Mouse (Mus musculus) adrenal gland, postnatal 10 days (tissue): ENCODE measurements around the gene Tmem143. TPM values are rescaled to one million over a fixed set of nuclear protein-coding genes. Genes with fewer than 3 reads are reported as not detected.
"Not testable (repeated sequence)": the region's sequence is repeated elsewhere in the genome, so short reads cannot be mapped to it uniquely, and the experiment has no call there.

Experiments used
- DNase-seq: peaks from one replicate; pipeline ENCODE4 v3.0.0; 2021; ENCODE audit warnings: mixed read lengths
- total RNA-seq, 2 experiments: library from RNA; stranded (reverse); gene quantifications; 2 replicates each; pipeline ENCODE4 v1.2.3; 2021

Tmem143 gene
- total RNA-seq, 2 experiments from 2014 or later = 85.8 to 88.1 TPM

DNA sequence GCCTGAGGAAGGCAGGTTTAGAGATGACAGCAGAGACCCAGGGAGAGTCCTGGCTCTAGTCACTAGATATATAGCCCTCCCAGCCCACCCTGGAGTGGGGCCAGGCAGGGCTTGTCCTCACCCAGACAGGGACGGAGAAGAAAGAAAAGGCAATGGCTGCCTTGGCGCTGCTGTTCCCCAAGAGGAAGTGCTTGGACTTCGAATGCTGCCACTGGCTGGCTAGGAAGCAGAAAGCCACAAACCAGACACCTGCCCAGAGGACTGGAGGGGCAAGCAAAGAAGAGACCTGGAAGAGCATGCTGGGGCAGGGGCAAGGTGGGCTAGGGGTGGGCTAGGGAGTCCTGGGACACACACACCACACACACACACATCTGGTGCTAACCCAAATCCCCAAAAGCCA is 9.5 kb upstream of the Tmem143 start:
- no peak for DNase-seq

- DNase-seq = no peak
These were observed 4.1 kb upstream of the Tmem143 start for GRCm38 (mm10) chr7:45892651-45893050.

GRCm38 (mm10) chr7:45895931-45896516 is 717 bp upstream of the Tmem143 start:
- DNase-seq = no peak

DNA sequence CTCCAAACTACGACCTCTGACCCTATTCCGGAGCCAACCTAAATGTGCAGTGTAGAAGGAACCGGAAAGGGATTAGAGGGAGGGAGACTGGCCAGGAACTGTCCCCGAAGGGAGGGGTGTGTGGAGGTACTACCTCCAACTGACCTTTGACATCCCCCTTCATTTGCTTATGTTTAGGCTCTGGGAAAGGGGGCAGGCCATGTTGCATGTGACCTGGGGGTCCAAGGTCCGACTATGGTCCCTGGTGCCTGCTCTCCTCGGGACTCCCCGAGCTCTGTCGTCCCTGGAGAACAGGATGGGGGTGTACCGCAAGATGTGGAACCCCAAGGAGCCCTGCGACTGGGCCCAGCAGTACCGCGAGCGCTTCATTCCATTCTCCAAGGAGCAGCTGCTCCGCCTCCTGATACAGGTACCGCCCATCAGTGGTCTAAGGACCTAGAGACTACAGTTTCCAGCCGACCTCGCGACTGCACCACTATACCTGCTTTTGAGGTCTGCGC is 567 bp downstream of the Tmem143 start:
- DNase-seq = peak; percentile 72

DNA sequence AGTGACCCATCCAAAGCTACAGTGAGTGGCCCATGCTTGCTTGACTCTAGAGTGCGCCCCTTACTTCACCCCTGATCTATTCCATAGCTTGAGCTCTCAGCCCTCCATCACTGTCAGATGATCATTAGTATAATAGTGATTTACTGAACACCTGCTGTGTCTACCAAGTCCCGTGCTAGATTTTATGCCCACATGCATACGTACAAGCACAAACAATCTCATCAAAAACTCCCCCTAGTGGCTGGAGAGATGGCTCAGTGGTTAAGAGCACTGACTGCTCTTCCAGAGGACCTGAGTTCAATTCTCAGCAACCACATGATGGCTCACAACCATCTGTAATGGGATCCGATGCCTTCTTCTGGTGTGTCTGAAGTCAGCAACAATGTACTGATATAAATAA is 1.4 kb downstream of the Tmem143 start:
- DNase-seq = not testable (repeated sequence)

DNA sequence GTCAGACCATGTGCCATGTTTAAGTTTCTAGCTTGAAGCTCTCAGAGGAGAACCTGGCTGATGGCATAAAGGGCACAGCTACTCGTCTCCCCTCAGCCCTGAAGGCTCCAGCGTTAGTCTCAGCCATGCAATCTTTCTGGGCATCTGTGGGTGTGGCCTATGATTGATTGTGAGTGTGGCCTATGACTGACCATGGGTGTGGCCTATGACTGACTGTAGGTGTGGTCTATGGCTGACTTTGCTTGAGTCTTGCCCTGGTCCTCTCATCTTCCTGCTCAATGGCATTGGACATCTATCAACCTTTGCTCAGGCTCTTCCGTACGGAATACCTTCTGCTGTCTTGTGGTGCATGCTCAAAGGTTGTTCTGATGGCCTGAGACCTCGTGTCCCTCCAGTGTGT is 4.8 kb downstream of the Tmem143 start:
- DNase-seq = peak; percentile 58

GRCm38 (mm10) chr7:45902481-45903002 is 5.8 kb downstream of the Tmem143 start:
- no peak for DNase-seq

GRCm38 (mm10) chr7:45906622-45907021 is 9.9 kb downstream of the Tmem143 start:
- DNase-seq = no peak

DNA sequence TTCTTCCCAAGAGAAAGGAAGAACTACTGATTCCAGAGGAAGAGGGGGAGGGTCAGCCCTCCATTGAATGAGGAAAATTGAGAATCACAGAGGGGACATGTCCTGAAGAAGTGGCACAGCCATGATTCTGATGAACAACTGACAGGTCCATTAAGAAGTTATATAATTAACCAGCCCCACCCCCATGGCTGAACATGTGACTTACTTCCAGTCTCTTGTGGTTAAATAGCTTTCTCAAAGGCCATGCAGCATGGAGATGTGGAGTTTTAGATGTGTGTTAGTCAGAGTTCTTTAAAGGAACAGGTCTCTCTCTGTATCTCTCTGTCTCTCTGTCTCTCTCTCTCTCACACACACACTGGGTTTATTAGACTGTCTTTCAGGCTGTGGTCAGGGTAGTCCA is 11.6 kb downstream of the Tmem143 start:
- DNase-seq = no peak

- no peak for DNase-seq
These were observed 12.4 kb downstream of the Tmem143 start for GRCm38 (mm10) chr7:45909145-45909544.

DNA sequence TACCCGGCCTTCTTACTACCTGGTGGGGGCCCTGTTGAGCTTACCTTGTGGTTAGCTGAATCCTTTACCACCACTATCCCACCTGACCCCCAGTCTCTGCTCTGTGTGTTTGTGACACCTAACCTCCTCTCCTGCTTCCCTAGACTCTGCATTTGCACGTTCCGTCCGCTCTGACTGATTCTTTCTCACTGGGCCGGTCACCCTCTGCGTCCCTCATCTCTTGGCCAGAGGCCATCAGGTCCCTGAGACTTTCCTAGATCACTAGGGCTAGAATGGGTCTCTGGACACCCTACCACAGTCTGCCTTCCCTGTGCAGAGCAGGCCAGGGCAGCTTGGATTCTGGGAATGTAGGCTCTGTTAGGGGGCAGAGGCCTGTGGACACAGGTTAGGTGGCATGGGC is 17.3 kb downstream of the Tmem143 start:
- DNase-seq = no peak

DNA sequence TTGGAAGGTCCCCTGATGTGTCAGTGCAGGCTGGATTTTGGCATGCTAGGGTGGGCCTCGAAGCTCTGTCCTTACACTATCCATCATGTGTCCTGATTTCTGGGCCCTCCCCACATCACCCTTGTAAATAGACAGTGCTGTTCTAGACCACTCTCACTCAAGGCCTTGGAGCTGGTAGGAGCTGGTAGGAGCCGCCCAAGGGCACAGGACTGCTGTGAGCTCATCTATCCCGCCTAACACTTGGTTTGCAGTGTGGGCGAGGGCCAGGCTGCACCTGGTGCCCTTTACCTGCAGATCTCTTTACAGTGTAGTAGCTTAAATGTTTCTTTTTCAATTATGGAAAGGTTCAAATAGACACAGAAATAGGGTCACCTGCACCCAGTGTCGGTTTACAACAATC is 18.3 kb downstream of the Tmem143 start:
- no peak for DNase-seq

DNA sequence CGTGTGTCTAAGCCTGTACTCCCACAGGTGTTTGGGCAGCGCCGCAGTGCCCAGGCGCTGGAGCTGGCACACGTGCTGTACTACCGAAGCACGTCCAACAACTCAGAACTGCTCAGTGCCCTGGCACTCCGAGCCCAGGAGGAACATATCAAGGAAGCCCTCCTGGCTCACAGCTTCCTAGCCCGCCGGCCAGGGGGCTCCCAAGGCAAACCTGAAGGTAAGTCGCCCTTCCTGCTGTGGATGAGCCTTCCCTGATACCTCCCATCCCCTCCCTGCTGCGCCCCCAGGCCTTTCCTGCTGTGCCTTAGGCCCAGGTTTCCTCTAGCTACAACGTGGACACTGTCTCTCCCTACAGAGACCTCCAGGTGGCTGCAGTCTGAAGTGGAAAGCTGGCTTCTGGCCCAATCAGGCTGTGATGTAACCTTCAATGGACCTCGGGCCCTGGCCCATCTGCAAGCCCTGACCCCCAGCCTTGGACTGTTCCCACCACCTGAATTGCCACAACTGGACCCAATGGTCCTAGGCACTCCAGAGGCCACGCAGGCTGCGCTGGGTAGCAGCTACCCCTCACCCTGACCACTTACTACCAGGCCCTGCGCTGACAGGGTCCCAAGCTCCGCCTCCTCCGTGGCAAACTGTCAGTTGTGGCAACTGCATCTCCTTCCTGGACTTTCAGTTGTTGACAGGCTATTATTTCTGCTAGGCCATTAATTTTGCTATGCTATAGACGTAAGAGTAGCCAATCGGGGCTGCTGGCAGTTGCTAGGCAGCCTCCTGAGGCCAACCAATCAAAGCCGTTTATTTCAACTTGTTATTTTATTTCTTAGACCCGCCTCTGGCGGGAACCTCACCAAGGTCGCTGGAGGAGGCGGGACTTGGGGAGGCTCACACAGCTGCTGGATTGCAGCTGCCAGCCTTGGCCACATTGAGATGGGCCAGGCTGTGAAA is 19.6 kb downstream of the Tmem143 start:
- peak; percentile 88 for DNase-seq

DNA sequence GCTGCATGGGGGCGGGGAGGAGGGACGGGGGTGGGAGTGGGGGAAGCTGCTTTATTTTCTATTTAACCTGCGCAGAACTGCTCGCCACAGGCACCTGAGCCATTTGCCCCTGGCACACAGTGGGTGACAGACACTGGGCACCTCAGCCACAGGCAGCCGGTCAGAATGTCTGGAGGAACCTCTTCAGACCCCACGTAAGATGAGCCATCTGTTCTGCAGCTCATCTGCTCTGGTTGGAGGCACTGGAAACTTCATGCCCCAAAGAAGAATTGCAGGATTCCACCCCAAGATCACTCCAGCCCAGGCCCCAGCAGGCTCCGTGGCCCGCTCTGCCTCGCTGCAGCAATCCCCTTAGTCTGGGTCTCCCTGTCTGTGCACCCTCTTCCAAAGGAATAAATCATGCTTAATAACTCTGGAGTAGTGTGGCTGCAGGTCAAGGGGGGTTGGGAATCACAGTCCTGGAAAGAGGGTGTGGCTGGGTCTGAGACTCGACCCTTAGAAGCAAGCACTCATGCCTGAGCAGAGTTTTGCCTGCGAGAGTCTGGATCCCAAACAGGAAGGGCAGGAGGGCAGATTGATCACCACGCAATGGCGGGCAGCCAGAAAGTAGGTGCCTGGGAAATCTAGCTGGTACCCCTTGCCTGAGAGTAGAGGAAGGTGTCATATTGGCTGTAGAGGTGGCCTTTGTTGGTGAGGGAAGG is 20.4 kb downstream of the Tmem143 start:
- peak; percentile 52 for DNase-seq

DNA sequence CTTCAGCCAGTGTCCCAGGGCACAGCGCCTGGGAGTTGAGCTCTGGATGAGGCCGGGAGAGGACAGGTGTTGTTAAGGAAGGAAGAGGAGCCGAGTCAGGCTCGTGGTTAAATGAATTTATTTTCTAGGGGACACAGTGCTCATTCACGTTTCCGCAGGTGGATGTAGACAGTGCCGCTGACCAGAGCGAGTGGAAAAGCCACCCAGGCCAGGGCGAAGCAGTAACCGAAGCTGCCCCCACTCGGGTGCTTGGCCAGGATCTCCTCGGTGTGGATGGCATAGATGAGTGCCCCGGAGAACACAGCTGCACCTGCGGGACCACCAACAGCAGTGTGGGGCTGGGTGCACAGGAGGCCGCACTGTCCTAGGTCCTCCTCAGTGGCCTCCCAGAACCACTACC is 21.2 kb downstream of the Tmem143 start:
- no peak for DNase-seq

DNA sequence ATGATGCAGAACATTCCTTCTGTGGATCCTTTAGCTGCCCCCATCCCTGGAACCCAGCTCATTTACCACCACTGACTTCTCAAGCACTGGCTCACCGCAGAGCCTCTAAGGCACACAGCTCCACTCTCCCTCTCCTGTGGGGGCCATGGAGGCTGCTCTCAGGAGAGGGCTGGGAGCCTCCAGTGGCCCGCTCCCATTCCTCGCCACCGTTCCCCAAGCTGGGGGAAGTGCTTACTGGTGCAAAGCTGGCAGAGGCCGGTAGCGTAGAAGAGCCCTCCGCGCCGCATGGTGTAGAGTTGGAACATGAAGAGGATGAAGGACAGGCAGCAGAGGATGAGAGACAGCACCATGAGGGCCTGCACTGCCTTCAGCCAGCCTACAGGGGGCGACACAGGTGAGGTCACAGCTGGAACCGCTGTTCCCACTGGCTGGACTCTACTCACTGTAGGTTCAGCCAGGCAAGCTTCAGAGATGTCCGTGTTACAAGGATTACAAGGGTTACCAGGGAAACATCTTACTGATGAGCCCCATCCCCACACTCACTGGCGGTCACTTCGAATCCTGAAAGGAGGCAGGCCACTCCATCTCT is 22.4 kb downstream of the Tmem143 start:
- peak; percentile 41 for DNase-seq

DNA sequence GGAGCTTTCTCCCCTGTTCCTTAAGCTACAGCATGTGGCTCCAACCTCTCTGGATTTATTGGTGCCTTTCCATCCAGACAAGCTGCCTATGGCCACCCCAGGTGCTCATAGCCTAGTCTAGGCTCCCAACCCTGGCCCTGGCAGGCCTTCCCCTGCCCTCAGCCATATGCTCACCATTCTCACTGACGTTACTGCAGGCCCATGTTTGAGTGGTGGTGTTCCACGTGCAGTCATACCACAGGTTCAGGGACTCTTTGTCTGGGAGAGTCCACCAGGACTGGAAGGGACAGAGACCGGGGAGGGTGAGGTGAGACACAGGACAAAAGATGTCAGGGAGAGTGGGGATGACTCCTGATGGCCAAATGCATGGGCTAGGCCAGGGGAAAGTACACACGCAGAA is 23.0 kb downstream of the Tmem143 start:
- DNase-seq = no peak

DNA sequence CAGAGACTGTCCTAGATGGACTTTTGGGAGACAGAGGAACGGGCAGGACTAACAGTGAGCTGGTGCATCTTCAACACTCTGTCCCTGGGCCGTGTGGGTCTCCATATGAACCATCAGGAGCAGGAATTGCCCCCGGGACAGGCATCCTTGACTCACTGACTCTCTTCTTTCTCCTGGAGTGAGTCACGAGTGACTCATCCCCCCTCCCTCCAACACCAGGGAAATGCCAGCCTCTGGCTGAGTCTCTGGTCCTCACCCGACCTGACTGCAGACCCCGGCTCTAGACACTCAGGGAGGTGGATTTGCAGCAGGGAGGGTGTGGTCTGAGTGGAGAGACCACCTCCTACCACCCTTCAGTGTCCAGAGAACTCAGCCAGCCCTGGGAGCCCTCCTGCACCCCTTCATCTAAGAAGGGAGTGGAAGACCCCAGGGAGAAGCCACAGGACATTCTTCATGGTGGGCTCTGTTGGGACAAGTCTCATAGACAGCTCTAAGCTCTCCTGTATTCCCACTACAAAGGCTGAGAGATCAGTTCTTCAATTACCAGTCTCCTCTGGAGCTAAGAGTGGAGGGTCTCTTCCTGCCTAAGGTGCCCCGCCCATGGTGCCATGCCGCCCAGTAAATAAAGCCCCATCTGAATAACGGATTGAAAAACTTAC is 24.0 kb downstream of the Tmem143 start:
- peak; percentile 82 for DNase-seq

- DNase-seq = peak; percentile 75
These were observed 24.5 kb downstream of the Tmem143 start, which contains the start of gene Emp3 for GRCm38 (mm10) chr7:45921242-45921621. TSS of gene Emp3 (minus strand) at chr7:45921404.

GRCm38 (mm10) chr7:45921950-45922600 is 25.3 kb downstream of the Tmem143 start:
- no peak for DNase-seq
